Mouse (Mus musculus) testis, adult 2 months (tissue): ENCODE measurements around the gene Oma1.

ENCODE experiments used
- CTCF ChIP-seq: fragments of 200-500 bp; IDR thresholded peaks from 2 replicates; pipeline ENCODE4 v1.5.1; 2012; ENCODE audit warnings: low read depth, mild to moderate bottlenecking, inconsistent platforms, low read length, moderate library complexity; ENCODE audit not compliant: control insufficient read depth, insufficient read depth, insufficient replicate concordance
- POLR2A ChIP-seq: fragments of 200-500 bp; IDR thresholded peaks from 2 replicates; pipeline ENCODE4 v1.6.1; 2012; ENCODE audit warnings: low read depth, mild to moderate bottlenecking, inconsistent platforms, low read length, moderate library complexity; ENCODE audit not compliant: control insufficient read depth

DNA sequence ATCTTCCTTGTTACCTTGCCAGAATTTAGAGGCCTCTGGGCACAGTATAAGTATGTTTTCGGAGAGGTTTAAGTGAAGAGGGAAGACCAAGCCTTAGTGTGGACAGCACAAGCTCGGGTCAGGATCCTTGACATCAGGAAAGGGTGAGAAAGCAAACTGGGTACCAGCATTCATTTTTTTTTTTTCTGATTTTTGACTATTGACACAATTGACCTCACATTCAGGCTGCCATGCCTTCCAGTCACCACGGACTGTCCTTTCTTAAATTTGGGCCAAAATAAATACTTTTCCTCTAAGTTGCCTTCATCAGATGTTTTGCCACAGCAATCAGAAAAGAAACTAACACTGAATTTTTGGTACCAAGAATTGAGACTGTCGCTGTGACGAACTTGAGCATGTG is 68.6 kb downstream of the Oma1 start:
- TF ChIP-seq POLR2A (no peak), CTCF (no peak)
